Mouse (Mus musculus) liver, adult 2 months (tissue): ENCODE measurements around the gene Zc3hav1. TPM values are rescaled to one million over a fixed set of nuclear protein-coding genes. Genes with fewer than 3 reads are reported as not detected.
"Not testable (repeated sequence)": the region's sequence is repeated elsewhere in the genome, so short reads cannot be mapped to it uniquely, and the experiment has no call there.

Experiments
- DNase-seq: peaks from one replicate; pipeline ENCODE4 v3.0.0-alpha.2; 2011; ENCODE audit warnings: low read depth, low spot score; ENCODE audit errors: extremely low read depth
- H3K27ac ChIP-seq: fragments of 200-500 bp; replicated peaks from 2 replicates; pipeline ENCODE4 v1.5.1; 2012; ENCODE audit warnings: low read depth, mild to moderate bottlenecking, control low read depth, inconsistent platforms, low read length; ENCODE audit not compliant: insufficient read depth
- H3K27me3 ChIP-seq: fragments of 200-500 bp; 2 replicates; pipeline ENCODE4 v1.6.1; 2012; ENCODE audit warnings: mild to moderate bottlenecking, moderate library complexity, low read length, inconsistent platforms; ENCODE audit not compliant: control insufficient read depth, insufficient read depth
- H3K36me3 ChIP-seq: fragments of 200-500 bp; 2 replicates; pipeline ENCODE4 v1.6.1; 2012; ENCODE audit warnings: low read length, inconsistent platforms; ENCODE audit not compliant: control insufficient read depth, insufficient read depth
- H3K4me1 ChIP-seq: fragments of 200-500 bp; 2 replicates; pipeline ENCODE4 v1.6.1; 2011; ENCODE audit warnings: low read length; ENCODE audit not compliant: control insufficient read depth, insufficient read depth
- H3K4me3 ChIP-seq: fragments of 200-500 bp; 2 replicates; pipeline ENCODE4 v1.5.1; 2011; ENCODE audit warnings: low read depth, mild to moderate bottlenecking, control low read depth, low read length, moderate library complexity; ENCODE audit not compliant: insufficient read depth
- H3K79me2 ChIP-seq: fragments of 200-500 bp; 2 replicates; pipeline ENCODE4 v1.6.1; 2012; ENCODE audit warnings: inconsistent platforms, mild to moderate bottlenecking, low read length, moderate library complexity; ENCODE audit not compliant: control insufficient read depth, insufficient read depth
- H3K9ac ChIP-seq: fragments of 200-500 bp; 2 replicates; pipeline ENCODE4 v1.6.1; 2012; ENCODE audit warnings: low read depth, mild to moderate bottlenecking, control low read depth, inconsistent platforms, low read length
- CTCF ChIP-seq: fragments of 200-500 bp; IDR thresholded peaks from 2 replicates; pipeline ENCODE4 v1.5.1; 2011; ENCODE audit warnings: low read depth, low read length, control low read depth
- POLR2A ChIP-seq: fragments of 200-500 bp; IDR thresholded peaks from 2 replicates; pipeline ENCODE4 v1.6.1; 2011; ENCODE audit warnings: low read length, control low read depth; ENCODE audit not compliant: insufficient read depth; ENCODE audit errors: extremely low read depth
- WGBS: fragments of 180-500 bp; shearing (Covaris S2); methylation state at CpG from one replicate; pipeline ENCODE4 v1.1.7; 2018; 5-methylcytosine and 5-hydroxymethylcytosine counted together
- polyA plus RNA-seq: library from polyadenylated mRNA; depleted of rRNA; stranded (reverse); fragments of >200 nt; gene quantifications from 2 replicates; pipeline ENCODE4 v1.2.3, GENCODE M21; 2012
- total RNA-seq: library from RNA; depleted of rRNA; stranded (reverse); fragments of >200 nt; gene quantifications from 2 replicates; pipeline ENCODE4 v1.2.3, GENCODE M21; 2014

The Zc3hav1 gene
- total and polyA plus RNA-seq, 2 experiments, result 17.0 to 27.9 TPM

GRCm38 (mm10) chr6:38369945-38370344, 15.5 kb upstream of the Zc3hav1 start:
- no peaks in the 10 kb centered on the region for H3K79me2 ChIP-seq
- 81% methylated on average over 3 of the region's 3 CpGs for WGBS
- no peaks in the 10 kb centered on the region for H3K27me3 ChIP-seq
- TF ChIP-seq CTCF, result no peak
- TF ChIP-seq POLR2A, result no peak
- H3K4me3 ChIP-seq, result no peak overlapping the region
- DNase-seq, result no peak
- no peaks in the 10 kb centered on the region for H3K4me1 ChIP-seq
- H3K27ac ChIP-seq, result no peak overlapping the region
- H3K36me3 ChIP-seq, result no peaks in the 10 kb centered on the region
- H3K9ac ChIP-seq, result no peak overlapping the region

DNA sequence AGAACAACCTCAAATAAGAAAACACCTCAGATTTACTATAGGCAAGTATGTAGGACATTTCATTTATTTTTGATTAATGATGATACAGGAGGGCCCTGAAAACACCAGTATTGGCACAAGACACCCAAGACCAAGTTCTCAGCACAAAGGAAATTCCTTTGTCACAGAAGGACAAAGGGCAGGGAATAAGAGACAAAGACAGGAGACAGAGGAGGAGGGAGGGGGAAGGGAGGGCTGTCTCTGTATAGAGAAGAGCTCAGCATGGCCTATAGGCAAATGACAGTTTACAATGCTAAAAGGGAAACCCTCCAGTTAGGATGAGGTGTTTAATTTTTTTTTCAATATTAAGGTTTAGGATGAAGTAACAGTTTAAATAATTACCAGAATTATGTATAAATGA, 9.7 kb upstream of the Zc3hav1 start:
- Histone ChIP-seq H3K4me1 (no peaks in the 10 kb centered on the region), H3K4me3 (no peak overlapping the region), H3K9ac (no peak overlapping the region), H3K27me3 (no peaks in the 10 kb centered on the region), H3K79me2 (no peaks in the 10 kb centered on the region), H3K27ac (no peak overlapping the region), H3K36me3 (no peaks in the 10 kb centered on the region)
- no peak for DNase-seq
- no peak for TF ChIP-seq POLR2A
- no peak for TF ChIP-seq CTCF

DNA sequence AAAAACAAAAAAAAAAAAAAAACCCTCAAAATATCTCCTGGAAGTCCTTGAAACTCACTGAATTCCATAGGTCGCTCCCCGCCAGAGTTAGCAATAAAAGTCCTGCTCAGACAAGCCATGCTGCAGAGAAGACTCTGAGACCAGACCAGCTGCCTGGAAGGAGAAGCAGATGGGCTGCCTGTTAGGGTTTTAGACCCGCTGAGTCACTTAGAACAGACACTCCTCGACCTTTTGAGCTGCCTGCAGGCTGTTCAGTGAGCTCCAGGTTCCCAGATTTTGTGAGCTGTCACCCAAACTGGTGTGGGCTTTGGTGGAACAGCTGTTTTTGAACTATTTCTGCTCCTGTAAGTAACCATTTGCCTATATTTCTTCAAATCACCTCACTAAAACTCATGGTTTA, 9.0 kb upstream of the Zc3hav1 start:
- Histone ChIP-seq H3K9ac (no peak overlapping the region), H3K27ac (no peak overlapping the region), H3K4me3 (no peak overlapping the region), H3K4me1 (no peaks in the 10 kb centered on the region), H3K79me2 (no peaks in the 10 kb centered on the region), H3K36me3 (no peaks in the 10 kb centered on the region), H3K27me3 (no peaks in the 10 kb centered on the region)
- no peak for DNase-seq
- 81% methylated on average over 4 of the region's 4 CpGs for WGBS
- TF ChIP-seq CTCF (no peak), POLR2A (no peak)

DNA sequence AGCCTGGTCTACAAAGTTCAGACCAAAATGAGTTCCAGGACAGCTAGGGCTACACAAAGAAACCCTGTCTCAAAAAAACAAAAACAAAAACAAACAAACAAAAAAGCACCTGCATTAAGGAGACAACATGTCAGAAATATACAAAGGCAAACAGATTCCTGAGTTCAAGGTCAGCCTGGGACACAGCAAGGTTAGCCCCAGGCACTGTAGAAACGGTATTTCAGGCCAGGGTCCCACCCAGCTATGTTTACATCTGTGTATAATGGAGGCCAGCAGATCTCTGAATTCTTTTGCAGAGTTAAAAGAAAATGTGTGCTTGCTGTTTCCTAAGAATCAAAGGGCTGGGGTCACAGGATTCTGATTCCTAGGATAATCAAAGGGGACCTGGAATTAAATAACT, 7.5 kb upstream of the Zc3hav1 start:
- Histone ChIP-seq H3K36me3 (no peaks in the 10 kb centered on the region), H3K27me3 (no peaks in the 10 kb centered on the region), H3K27ac (no peak overlapping the region), H3K79me2 (no peaks in the 10 kb centered on the region), H3K4me1 (no peaks in the 10 kb centered on the region), H3K4me3 (no peak overlapping the region), H3K9ac (no peak overlapping the region)
- no peak for TF ChIP-seq POLR2A
- no peak for TF ChIP-seq CTCF
- 67% methylated on average over 1 of the region's 1 CpGs for WGBS
- no peak for DNase-seq

DNA sequence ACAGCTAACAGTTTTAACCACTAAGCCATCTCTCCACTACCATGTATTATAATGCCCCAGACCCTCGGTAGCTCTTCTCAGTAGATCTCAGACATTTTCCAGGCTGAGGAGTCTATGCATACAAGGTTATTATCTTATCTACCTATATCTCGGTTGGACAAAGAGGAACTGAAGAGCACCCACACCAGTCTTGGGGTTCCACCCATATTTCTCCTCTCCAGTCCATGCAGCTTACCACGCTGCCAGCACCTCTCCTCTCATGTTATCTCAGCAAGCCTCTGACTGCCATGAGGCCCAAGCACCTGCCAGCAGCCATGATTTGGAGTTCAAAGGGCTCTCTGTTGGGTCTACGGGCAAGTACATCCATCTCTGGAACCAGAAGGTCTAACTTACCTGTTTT, 6.7 kb upstream of the Zc3hav1 start:
- Histone ChIP-seq H3K79me2 (no peaks in the 10 kb centered on the region), H3K4me1 (no peaks in the 10 kb centered on the region), H3K9ac (no peak overlapping the region), H3K27me3 (no peaks in the 10 kb centered on the region), H3K4me3 (no peak overlapping the region), H3K27ac (no peak overlapping the region), H3K36me3 (no peaks in the 10 kb centered on the region)
- 90% methylated on average over 4 of the region's 4 CpGs for WGBS
- no peak for DNase-seq
- TF ChIP-seq CTCF (no peak), POLR2A (no peak)

- 83% methylated on average over 12 of the region's 12 CpGs for WGBS
- no peaks in the 10 kb centered on the region for H3K36me3 ChIP-seq
- DNase-seq, result no peak
- no peak overlapping the region for H3K9ac ChIP-seq
- H3K27me3 ChIP-seq, result no peaks in the 10 kb centered on the region
- H3K4me3 ChIP-seq, result no peak overlapping the region
- H3K27ac ChIP-seq, result no peak overlapping the region
- H3K79me2 ChIP-seq, result no peaks in the 10 kb centered on the region
- TF ChIP-seq POLR2A (no peak), CTCF (no peak)
- peaks cover 7% of the 10 kb centered on the region for H3K4me1 ChIP-seq
Measured at GRCm38 (mm10) chr6:38359736-38360499, 5.5 kb upstream of the Zc3hav1 start.

- not testable (repeated sequence) for H3K27me3 ChIP-seq, H3K79me2 ChIP-seq, H3K4me3 ChIP-seq, H3K36me3 ChIP-seq, DNase-seq, H3K9ac ChIP-seq, H3K4me1 ChIP-seq, H3K27ac ChIP-seq
- 91% methylated on average over 11 of the region's 11 CpGs for WGBS
Measured at GRCm38 (mm10) chr6:38359044-38359735, 4.8 kb upstream of the Zc3hav1 start.
